Mouse (Mus musculus) liver, embryonic 14.5 days (tissue): ENCODE measurements around the gene Arap1.

ENCODE experiments used
- CTCF ChIP-seq: IDR thresholded peaks from 2 replicates; pipeline ENCODE4 v1.5.1; 2016; ENCODE audit warnings: antibody characterized with exemption, low read depth, control low read depth
- EP300 ChIP-seq: IDR thresholded peaks from 2 replicates; pipeline ENCODE4 v1.6.1; 2016; ENCODE audit warnings: antibody characterized with exemption, low read depth

DNA sequence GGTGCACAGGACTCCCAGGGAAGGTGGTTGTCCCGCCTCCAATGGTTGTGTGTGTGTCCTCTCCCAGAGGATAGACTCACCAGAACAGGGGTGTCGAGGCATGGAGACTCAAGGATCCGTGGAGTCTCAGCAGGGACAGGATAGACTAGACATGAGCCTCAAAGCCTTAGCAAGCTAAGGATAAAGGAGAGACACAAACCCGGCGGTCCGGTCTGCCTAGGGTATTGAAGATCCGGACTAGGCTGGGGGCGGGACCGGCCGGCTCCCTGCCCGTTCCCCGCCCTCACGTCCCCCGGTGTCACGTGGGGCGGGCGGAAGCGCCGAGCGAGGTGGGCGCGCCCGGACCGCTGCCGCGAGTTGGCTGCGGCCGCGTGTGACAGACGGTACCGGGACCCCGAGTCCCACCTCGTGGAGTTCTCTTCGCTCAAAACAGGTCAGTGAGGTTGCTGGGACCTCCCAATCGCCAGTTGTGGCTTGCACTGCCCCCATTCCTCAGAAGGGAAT, at the start of gene Arap1:
- TF ChIP-seq EP300 = no peak
- no peak for TF ChIP-seq CTCF
